Mouse (Mus musculus): ENCODE results near the gene Ggt6.

- TF ChIP-seq HCFC1 (IDR thresholded peaks at IDR 0.05; ENCODE audit: borderline replicate concordance, insufficient read depth, low read length) (no peak), ZC3H11A (IDR thresholded peaks at IDR 0.05; ENCODE audit: borderline replicate concordance, low read depth, low read length) (no peak), CHD2 (IDR thresholded peaks at IDR 0.05; ENCODE audit: low read depth, low read length) (no peak), ZNF384 (IDR thresholded peaks at IDR 0.05; ENCODE audit: low read depth, low read length) (no peak)
These were observed 16.3 kb upstream of the Ggt6 start for GRCm38 (mm10) chr11:72419006-72419405.
